Mouse (Mus musculus): Measurements from ENCODE around the gene Zkscan14. TPM values are rescaled to one million over a fixed set of nuclear protein-coding genes. Genes with fewer than 3 reads are reported as not detected.
"Not testable (repeated sequence)": the region's sequence is repeated elsewhere in the genome, so short reads cannot be mapped to it uniquely, and the experiment has no call there.

Zkscan14 gene
- polyA plus RNA-seq (2014; fragmentation: Nextera tagmentation; extraction: Ambion mirVana): 8.5 and 10.2 TPM in 2 replicates

DNA sequence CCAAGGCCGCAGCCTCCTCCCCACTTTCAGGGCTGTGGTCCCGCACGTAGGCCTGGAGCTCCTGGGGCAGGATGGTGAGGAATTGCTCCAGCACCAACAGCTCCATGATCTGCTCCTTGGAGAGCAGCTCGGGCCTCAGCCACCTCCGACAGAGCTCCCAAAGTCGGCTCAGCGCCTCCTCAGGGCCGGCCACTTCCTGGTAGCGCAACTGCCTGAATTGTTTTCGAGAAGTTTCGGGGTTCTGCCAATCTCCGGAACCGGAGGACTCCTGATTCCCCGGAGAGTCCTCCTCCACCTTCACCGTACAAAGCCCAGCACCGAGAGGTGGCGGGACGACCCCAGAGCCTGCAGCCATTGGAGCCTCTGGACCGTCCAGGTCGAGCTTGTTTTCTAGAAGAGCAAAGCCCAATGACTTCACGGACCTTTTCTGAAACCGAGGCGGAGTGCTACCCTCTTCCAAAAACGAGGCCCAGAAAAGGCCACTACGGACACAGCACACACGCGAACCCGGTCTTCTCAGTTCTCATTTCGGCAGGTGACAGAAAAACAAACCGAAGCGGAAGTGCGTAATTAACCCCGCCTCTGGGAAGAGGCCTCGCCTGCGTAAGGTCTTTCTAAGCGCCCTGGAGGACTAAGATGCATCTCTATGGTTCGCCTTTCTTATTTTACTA is at the start of gene Zkscan14:
Zkscan14 (minus strand) TSS at position 548 of the 671 bp plus-strand sequence.
- WGBS: 2% methylated on average over 37 of the region's 37 CpGs
- Histone ChIP-seq H3K4me3 (ENCODE audit: low read depth, low read length) (peak within 1 kb of the TSS; percentile 81), H3K9ac (replicated peaks; ENCODE audit: low read length) (peak within 1 kb of the TSS; percentile 56), H3K4me1 (ENCODE audit: control insufficient read depth, insufficient read depth, low read length) (peaks cover 3% of the 10 kb centered on the region; the same call in 1 of the 2 replicates), H3K27ac (replicated peaks; ENCODE audit: low read depth, low read length) (no peak within 1 kb of the TSS), H3K27me3 (ENCODE audit: control insufficient read depth, insufficient read depth, low read length) (no peaks in the 10 kb centered on the region), H3K36me3 (replicated peaks; ENCODE audit: control insufficient read depth, insufficient read depth, low read depth, low read length) (no peaks in the 10 kb centered on the region), H3K4me2 (ENCODE audit: low read depth, low read length) (peak within 1 kb of the TSS; percentile 91), H3K9me3 (replicated peaks; ENCODE audit: control insufficient read depth, low read length) (no peaks in the 10 kb centered on the region)
- ATAC-seq (replicated peaks; ENCODE audit: insufficient number of reproducible peaks, low FRiP score, low TSS enrichment, low read depth): no peak
- DNase-seq (ENCODE audit: low spot score): peak; percentile 92

DNA sequence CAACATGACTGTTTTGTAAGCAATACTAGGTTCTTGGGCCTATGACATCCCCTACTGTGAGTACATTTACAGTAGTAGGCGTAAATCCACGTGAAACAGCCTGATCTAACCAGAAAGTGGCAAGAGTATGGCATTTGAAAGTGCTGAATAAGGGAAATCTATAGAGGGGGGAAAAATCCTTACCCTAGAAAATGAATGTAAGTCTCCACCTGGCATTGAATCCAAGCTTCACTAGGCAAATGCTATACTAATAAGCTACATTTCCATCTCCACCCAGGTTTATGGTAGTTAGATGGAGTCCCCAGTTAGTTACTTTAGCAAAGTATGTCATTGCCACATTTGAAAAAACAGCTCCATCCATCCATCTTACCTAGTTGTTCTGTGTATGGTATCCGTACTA is 47.9 kb upstream of the Zkscan14 start:
- no peak overlapping the region for H3K4me3 ChIP-seq (ENCODE audit: low read depth, low read length)
- H3K9ac ChIP-seq (replicated peaks; ENCODE audit: low read length): no peak overlapping the region
- H3K27me3 ChIP-seq (ENCODE audit: control insufficient read depth, insufficient read depth, low read length): no peaks in the 10 kb centered on the region
- H3K4me2 ChIP-seq (ENCODE audit: low read depth, low read length): no peak overlapping the region
- DNase-seq (ENCODE audit: low spot score) (no peak), ATAC-seq (replicated peaks; ENCODE audit: insufficient number of reproducible peaks, low FRiP score, low TSS enrichment, low read depth) (no peak)
- no peak overlapping the region for H3K27ac ChIP-seq (replicated peaks; ENCODE audit: low read depth, low read length)
- no peaks in the 10 kb centered on the region; the same call in 1 of the 2 replicates for H3K36me3 ChIP-seq (replicated peaks; ENCODE audit: control insufficient read depth, insufficient read depth, low read depth, low read length)
- H3K4me1 ChIP-seq (ENCODE audit: control insufficient read depth, insufficient read depth, low read length): no peaks in the 10 kb centered on the region
- H3K9me3 ChIP-seq (replicated peaks; ENCODE audit: control insufficient read depth, low read length): no peaks in the 10 kb centered on the region
- WGBS: 94% methylated on average over 3 of the region's 3 CpGs

DNA sequence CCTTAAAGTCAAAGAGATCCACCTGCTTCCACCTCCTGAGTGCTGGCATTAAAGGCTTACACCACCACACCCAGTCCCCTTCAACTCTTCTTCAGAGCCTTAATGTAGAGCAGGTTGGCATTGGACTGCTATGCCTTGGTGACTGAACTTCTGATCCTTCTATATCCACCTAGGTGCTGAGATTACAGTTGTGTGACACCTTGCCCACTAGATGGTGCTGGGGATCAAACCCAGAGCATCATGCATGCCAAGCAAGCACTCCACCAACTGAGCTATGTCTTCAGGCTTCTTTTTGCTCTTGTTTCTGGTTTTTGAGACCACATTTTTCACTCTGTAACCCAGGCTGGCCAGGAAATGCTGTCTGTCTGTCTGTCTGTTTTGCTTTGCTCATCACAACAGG is 33.0 kb upstream of the Zkscan14 start:
- Histone ChIP-seq H3K4me1 (ENCODE audit: control insufficient read depth, insufficient read depth, low read length) (no peaks in the 10 kb centered on the region), H3K9ac (replicated peaks; ENCODE audit: low read length) (no peak overlapping the region), H3K27me3 (ENCODE audit: control insufficient read depth, insufficient read depth, low read length) (no peaks in the 10 kb centered on the region), H3K36me3 (replicated peaks; ENCODE audit: control insufficient read depth, insufficient read depth, low read depth, low read length) (no peaks in the 10 kb centered on the region; the same call in none of the 2 replicates), H3K27ac (replicated peaks; ENCODE audit: low read depth, low read length) (no peak overlapping the region), H3K4me3 (ENCODE audit: low read depth, low read length) (no peak overlapping the region), H3K9me3 (replicated peaks; ENCODE audit: control insufficient read depth, low read length) (no peaks in the 10 kb centered on the region), H3K4me2 (ENCODE audit: low read depth, low read length) (no peak overlapping the region)
- DNase-seq (ENCODE audit: low spot score) (peak; percentile 29), ATAC-seq (replicated peaks; ENCODE audit: insufficient number of reproducible peaks, low FRiP score, low TSS enrichment, low read depth) (no peak)

DNA sequence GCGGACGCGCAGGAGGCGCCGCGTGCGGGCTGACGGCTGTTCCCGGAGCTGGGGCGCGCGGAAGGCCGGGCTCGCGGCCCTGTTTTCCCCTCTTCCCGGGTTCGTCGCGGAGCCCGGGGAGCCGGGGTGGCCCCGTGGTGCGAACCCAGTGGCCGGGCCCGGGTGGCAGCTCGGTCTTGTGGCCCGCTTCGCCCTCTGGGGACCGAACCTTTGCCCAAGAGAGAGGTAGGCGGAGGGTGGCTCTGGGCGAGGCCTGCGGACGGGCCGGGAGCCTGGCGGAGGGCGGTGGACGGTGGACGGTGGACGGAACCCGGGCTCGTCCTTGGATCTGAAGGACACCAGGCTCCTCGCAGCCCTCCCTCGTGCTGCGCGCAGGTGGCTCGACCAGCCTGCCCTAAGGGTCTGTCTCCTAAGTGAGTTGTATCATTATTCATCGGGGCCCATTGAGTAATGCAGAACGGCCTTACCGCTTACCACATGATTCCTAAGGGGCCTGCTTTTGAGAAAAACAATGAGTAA is 30.3 kb upstream of the Zkscan14 start:
- H3K9ac ChIP-seq (replicated peaks; ENCODE audit: low read length): peak overlapping the region; percentile 92
- peak overlapping the region; percentile 52 for H3K4me2 ChIP-seq (ENCODE audit: low read depth, low read length)
- ATAC-seq (replicated peaks; ENCODE audit: insufficient number of reproducible peaks, low FRiP score, low TSS enrichment, low read depth) (peak; percentile 62), DNase-seq (ENCODE audit: low spot score) (peak; percentile 6)
- under 1% methylated on average over 37 of the region's 49 CpGs for WGBS
- peak overlapping the region; percentile 91 for H3K4me3 ChIP-seq (ENCODE audit: low read depth, low read length)
- H3K27me3 ChIP-seq (ENCODE audit: control insufficient read depth, insufficient read depth, low read length): no peaks in the 10 kb centered on the region
- no peaks in the 10 kb centered on the region; the same call in 1 of the 2 replicates for H3K36me3 ChIP-seq (replicated peaks; ENCODE audit: control insufficient read depth, insufficient read depth, low read depth, low read length)
- H3K27ac ChIP-seq (replicated peaks; ENCODE audit: low read depth, low read length): peak overlapping the region; percentile 76
- no peaks in the 10 kb centered on the region for H3K4me1 ChIP-seq (ENCODE audit: control insufficient read depth, insufficient read depth, low read length)
- H3K9me3 ChIP-seq (replicated peaks; ENCODE audit: control insufficient read depth, low read length): no peaks in the 10 kb centered on the region

DNA sequence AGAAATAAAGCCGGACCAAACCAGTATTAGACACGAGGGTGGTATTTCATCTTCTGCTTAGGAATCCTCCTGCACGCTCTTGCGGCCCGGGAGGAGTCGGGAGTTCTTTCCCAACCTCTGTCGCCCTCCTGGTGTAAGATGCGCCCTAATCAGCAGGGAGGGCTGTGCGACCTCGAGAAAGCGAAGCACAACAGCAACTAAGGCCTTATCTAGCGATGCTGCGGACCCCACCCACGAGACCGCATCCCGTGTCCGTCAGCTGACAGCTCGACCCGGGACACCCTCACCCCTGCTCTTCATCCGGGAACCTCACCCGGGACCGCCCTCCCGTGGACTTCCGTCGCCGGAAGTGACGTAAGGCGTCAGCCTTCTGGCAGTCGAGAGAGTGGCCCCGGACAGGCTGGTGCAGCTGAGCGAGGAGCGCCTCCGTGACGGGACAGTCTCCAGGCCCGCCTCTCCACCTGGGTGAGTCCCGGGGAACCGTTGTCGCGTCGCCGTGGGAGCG is 29.8 kb upstream of the Zkscan14 start, which contains the start of gene Zfp655:
Zfp655 (plus strand) TSS at position 349 of the 505 bp plus-strand sequence.
- H3K9ac ChIP-seq (replicated peaks; ENCODE audit: low read length): peak within 1 kb of the TSS; percentile 92
- ATAC-seq (replicated peaks; ENCODE audit: insufficient number of reproducible peaks, low FRiP score, low TSS enrichment, low read depth) (peak; percentile 98), DNase-seq (ENCODE audit: low spot score) (peak; percentile 95)
- H3K4me3 ChIP-seq (ENCODE audit: low read depth, low read length): peak within 1 kb of the TSS; percentile 91
- H3K9me3 ChIP-seq (replicated peaks; ENCODE audit: control insufficient read depth, low read length): no peaks in the 10 kb centered on the region
- WGBS: under 1% methylated on average over 42 of the region's 42 CpGs
- H3K36me3 ChIP-seq (replicated peaks; ENCODE audit: control insufficient read depth, insufficient read depth, low read depth, low read length): no peaks in the 10 kb centered on the region; the same call in 1 of the 2 replicates
- peak within 1 kb of the TSS; percentile 76 for H3K27ac ChIP-seq (replicated peaks; ENCODE audit: low read depth, low read length)
- no peaks in the 10 kb centered on the region for H3K4me1 ChIP-seq (ENCODE audit: control insufficient read depth, insufficient read depth, low read length)
- no peaks in the 10 kb centered on the region for H3K27me3 ChIP-seq (ENCODE audit: control insufficient read depth, insufficient read depth, low read length)
- peak within 1 kb of the TSS; percentile 70 for H3K4me2 ChIP-seq (ENCODE audit: low read depth, low read length)

DNA sequence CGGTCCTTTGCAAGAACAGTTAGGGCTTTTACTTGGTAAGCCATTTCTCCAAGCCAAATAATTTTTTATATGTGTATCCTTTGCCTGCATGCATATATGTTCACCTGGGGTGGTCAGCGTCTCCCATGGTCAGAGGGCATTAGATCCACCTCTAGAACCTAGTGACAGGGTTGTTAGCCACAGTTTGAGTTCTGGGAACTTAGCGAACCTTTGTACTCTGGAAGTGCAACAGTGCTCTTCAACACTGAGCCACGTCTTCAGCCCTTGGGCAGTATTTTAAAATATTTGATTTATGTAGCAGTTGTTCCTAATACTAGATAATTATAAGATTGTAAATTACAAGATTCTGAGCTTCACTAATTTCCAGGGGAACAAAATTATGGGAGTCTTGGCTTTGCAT is 29.0 kb upstream of the Zkscan14 start:
- DNase-seq (ENCODE audit: low spot score): no peak
- no peaks in the 10 kb centered on the region for H3K27me3 ChIP-seq (ENCODE audit: control insufficient read depth, insufficient read depth, low read length)
- H3K27ac ChIP-seq (replicated peaks; ENCODE audit: low read depth, low read length): no peak overlapping the region
- H3K4me1 ChIP-seq (ENCODE audit: control insufficient read depth, insufficient read depth, low read length): no peaks in the 10 kb centered on the region
- no peaks in the 10 kb centered on the region for H3K9me3 ChIP-seq (replicated peaks; ENCODE audit: control insufficient read depth, low read length)
- H3K9ac ChIP-seq (replicated peaks; ENCODE audit: low read length): no peak overlapping the region
- WGBS: 91% methylated on average over 4 of the region's 4 CpGs
- peak overlapping the region; percentile 91 for H3K4me3 ChIP-seq (ENCODE audit: low read depth, low read length)
- ATAC-seq (replicated peaks; ENCODE audit: insufficient number of reproducible peaks, low FRiP score, low TSS enrichment, low read depth): no peak
- no peaks in the 10 kb centered on the region; the same call in 1 of the 2 replicates for H3K36me3 ChIP-seq (replicated peaks; ENCODE audit: control insufficient read depth, insufficient read depth, low read depth, low read length)
- no peak overlapping the region for H3K4me2 ChIP-seq (ENCODE audit: low read depth, low read length)

DNA sequence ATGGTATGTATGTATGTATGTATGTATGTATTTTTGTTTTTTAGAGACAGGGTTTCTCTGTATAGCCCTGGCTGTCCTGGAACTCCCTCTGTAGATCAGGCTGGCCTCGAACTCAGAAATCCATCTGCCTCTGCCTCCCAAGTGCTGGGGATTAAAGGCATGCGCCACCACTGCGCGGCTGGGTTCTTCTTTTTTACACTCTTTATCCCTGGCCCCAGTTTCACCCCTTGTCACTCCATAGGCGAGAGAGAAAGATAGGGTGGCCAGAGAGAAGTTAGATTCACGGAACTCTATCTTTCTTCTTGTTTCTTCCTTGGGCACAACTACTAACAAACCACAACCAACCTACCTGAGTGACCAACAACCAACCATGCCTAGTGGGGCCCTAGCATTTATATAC is 27.6 kb upstream of the Zkscan14 start:
- H3K27ac ChIP-seq (replicated peaks; ENCODE audit: low read depth, low read length); H3K4me3 ChIP-seq (ENCODE audit: low read depth, low read length); H3K27me3 ChIP-seq (ENCODE audit: control insufficient read depth, insufficient read depth, low read length); H3K36me3 ChIP-seq (replicated peaks; ENCODE audit: control insufficient read depth, insufficient read depth, low read depth, low read length); H3K4me2 ChIP-seq (ENCODE audit: low read depth, low read length); H3K9me3 ChIP-seq (replicated peaks; ENCODE audit: control insufficient read depth, low read length); DNase-seq (ENCODE audit: low spot score); H3K9ac ChIP-seq (replicated peaks; ENCODE audit: low read length); ATAC-seq (replicated peaks; ENCODE audit: insufficient number of reproducible peaks, low FRiP score, low TSS enrichment, low read depth); H3K4me1 ChIP-seq (ENCODE audit: control insufficient read depth, insufficient read depth, low read length): not testable (repeated sequence)
- WGBS: 81% methylated on average over 6 of the region's 6 CpGs

DNA sequence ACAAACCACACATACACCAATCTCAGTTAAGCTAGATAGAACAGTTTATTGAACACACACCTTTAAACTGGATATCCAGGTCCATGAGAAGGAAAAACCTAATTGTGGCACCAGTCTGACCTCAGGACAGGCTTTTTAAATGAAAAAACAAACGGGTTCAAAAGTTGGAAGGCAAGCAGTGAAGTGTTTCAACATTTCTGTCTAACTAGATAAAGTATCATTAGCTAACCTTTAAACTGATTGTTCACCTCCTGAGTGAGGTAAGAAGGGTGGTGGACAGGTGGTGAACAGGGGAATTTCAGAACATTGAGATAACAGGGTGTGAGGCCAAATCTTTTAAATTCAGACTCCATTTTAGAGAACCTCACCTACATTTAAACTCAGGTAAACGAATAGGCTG is 24.8 kb upstream of the Zkscan14 start:
- H3K27me3 ChIP-seq (ENCODE audit: control insufficient read depth, insufficient read depth, low read length): no peaks in the 10 kb centered on the region
- WGBS: 58% methylated on average over 2 of the region's 2 CpGs
- H3K27ac ChIP-seq (replicated peaks; ENCODE audit: low read depth, low read length): no peak overlapping the region
- no peak overlapping the region for H3K9ac ChIP-seq (replicated peaks; ENCODE audit: low read length)
- H3K4me3 ChIP-seq (ENCODE audit: low read depth, low read length): no peak overlapping the region
- H3K36me3 ChIP-seq (replicated peaks; ENCODE audit: control insufficient read depth, insufficient read depth, low read depth, low read length): 0 out of 2 replicates have a peak, but pooled peaks cover 2% of the 10 kb centered on the region
- no peaks in the 10 kb centered on the region for H3K4me1 ChIP-seq (ENCODE audit: control insufficient read depth, insufficient read depth, low read length)
- no peak for ATAC-seq (replicated peaks; ENCODE audit: insufficient number of reproducible peaks, low FRiP score, low TSS enrichment, low read depth)
- no peaks in the 10 kb centered on the region for H3K9me3 ChIP-seq (replicated peaks; ENCODE audit: control insufficient read depth, low read length)
- no peak overlapping the region for H3K4me2 ChIP-seq (ENCODE audit: low read depth, low read length)
- DNase-seq (ENCODE audit: low spot score): no peak
